In the genomic region with DNA sequence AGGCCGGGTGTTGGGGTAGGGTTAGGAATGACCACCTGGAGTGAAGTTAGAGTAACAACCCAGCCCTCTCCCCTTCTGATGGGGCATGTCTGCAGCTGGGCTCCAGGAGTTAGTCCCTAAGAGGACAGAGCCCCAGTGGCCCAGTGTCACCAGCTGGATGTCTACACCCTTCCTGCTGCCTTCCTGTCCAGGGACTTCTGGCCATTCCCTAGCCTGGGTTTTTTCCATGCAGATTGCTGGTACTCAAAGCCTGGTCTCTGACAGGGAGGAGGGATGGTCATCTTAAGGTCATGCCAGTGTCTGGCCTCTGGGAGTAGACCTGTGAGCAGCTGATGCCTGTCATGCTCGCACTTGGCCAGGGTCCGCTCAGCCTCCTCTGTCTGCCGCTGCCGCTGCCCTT, we compare ENCODE assay signal across 16 mouse cellular contexts. TPM values are rescaled to one million over a fixed set of nuclear protein-coding genes. Genes with fewer than 3 reads are reported as not detected.
DNase-seq lines count a peak whose midpoint lies in the region.
"Had no signal": no experiment of that assay in that cellular context is flagged by ENCODE, and none has a peak within 500 bp of the region (broad histone marks: within the 10 kb centered on the region; RNA-seq: fewer than 3 reads in every experiment).

No protein-coding gene starts in this region.

- intact Hi-C loops in heart, postnatal 25 days (cut with DNase I), result no loop called here

- H3K27ac ChIP-seq in embryonic facial prominence, embryonic 10.5 days (replicated peaks), result peak overlapping the region; percentile 24; the same call in 1 of the 2 replicates
- H3K27ac ChIP-seq: heart, embryonic 15.5 days; hindbrain, embryonic 15.5 days had no signal

- no peaks in the 10 kb centered on the region for H3K4me1 ChIP-seq in embryonic facial prominence, embryonic 10.5 days
- H3K4me1 ChIP-seq: heart, embryonic 15.5 days; hindbrain, embryonic 15.5 days had no signal

- peak; percentile 24 for DNase-seq in adrenal gland, postnatal 14 days
- DNase-seq in adrenal gland, postnatal 25 days, result no peak
- peak; percentile 24 for DNase-seq in heart, postnatal 25 days (ENCODE audit: low spot score)
- DNase-seq in heart, postnatal 4 days, result no peak
- DNase-seq in embryonic facial prominence, embryonic 10.5 days (ENCODE audit: low spot score), result no peak
- DNase-seq in kidney, postnatal 36 days, result peak; percentile 57 to 73
- DNase-seq in cerebellum, adult 18-20 months, result no peak
- no peak for DNase-seq in spleen, adult 18-20 months
- DNase-seq: cerebellum, adult 8-10 months; gastrocnemius, postnatal 10 days; liver; liver, postnatal 0 days; right cerebral cortex, adult 18-20 months; thymus, adult 2 months had no signal

- H3K36me3 ChIP-seq in embryonic facial prominence, embryonic 10.5 days (replicated peaks), result peaks cover 44% of the 10 kb centered on the region

- WGBS in embryonic facial prominence, embryonic 10.5 days, result 91% methylated on average over 5 of the region's 5 CpGs

- H3K27me3 ChIP-seq in embryonic facial prominence, embryonic 10.5 days (replicated peaks; ENCODE audit: low read depth, poor library complexity, severe bottlenecking), result no peaks in the 10 kb centered on the region
- H3K27me3 ChIP-seq: heart, embryonic 15.5 days; hindbrain, embryonic 15.5 days had no signal

- no peaks in the 10 kb centered on the region for H3K9me3 ChIP-seq in embryonic facial prominence, embryonic 10.5 days
- H3K9me3 ChIP-seq: heart, embryonic 15.5 days; hindbrain, embryonic 15.5 days had no signal

- no peak overlapping the region for H3K4me3 ChIP-seq in embryonic facial prominence, embryonic 10.5 days
- H3K4me3 ChIP-seq: heart, embryonic 15.5 days; hindbrain, embryonic 15.5 days had no signal

RNA-seq across cellular contexts. Expression of gene Ccdc157, which starts 12.0 kb away (rescaled TPM):
- 8.7 and 11.5 TPM in 2 replicates for total RNA-seq in adrenal gland, postnatal 14 days (2021)
- total RNA-seq in adrenal gland, postnatal 25 days (2021), result 11.8 and 14.0 TPM in 2 replicates
- 1 to 10 TPM; 5.0 to 5.3 TPM for total RNA-seq in heart, postnatal 25 days (2021)
- 1 to 10 TPM; 5.8 to 6.5 TPM for total RNA-seq in heart, postnatal 4 days (2021)
- polyA plus RNA-seq in embryonic facial prominence, embryonic 10.5 days (2016; fragmentation: Nextera tagmentation; extraction: Ambion mirVana), result 7.2 and 8.0 TPM in 2 replicates

RNA-seq across cellular contexts. Expression of gene Sf3a1, which starts 12.0 kb away (rescaled TPM):
- total RNA-seq in adrenal gland, postnatal 14 days (2021), result 43.7 and 49.8 TPM in 2 replicates
- 42.1 and 45.6 TPM in 2 replicates for total RNA-seq in adrenal gland, postnatal 25 days (2021)
- total RNA-seq in heart, postnatal 25 days (2021), result 10 to 100 TPM; 40.0 to 43.9 TPM
- total RNA-seq in heart, postnatal 4 days (2021), result 10 to 100 TPM; 56.6 to 56.9 TPM
- 102 and 105 TPM in 2 replicates for polyA plus RNA-seq in embryonic facial prominence, embryonic 10.5 days (2016; fragmentation: Nextera tagmentation; extraction: Ambion mirVana)

RNA-seq across cellular contexts. Expression of gene Rnf215, which starts 13.1 kb away (rescaled TPM):
- 17.2 and 25.2 TPM in 2 replicates for total RNA-seq in adrenal gland, postnatal 14 days (2021)
- 26.1 and 31.6 TPM in 2 replicates for total RNA-seq in adrenal gland, postnatal 25 days (2021)
- total RNA-seq in heart, postnatal 25 days (2021), result 10 to 100 TPM; 13.2 to 13.8 TPM
- 10 to 100 TPM; 17.5 to 18.3 TPM for total RNA-seq in heart, postnatal 4 days (2021)
- polyA plus RNA-seq in embryonic facial prominence, embryonic 10.5 days (2016; fragmentation: Nextera tagmentation; extraction: Ambion mirVana), result 21.2 and 22.8 TPM in 2 replicates

RNA-seq across cellular contexts. Expression of gene Sec14l2, which starts 24.9 kb away (rescaled TPM):
- total RNA-seq in adrenal gland, postnatal 14 days (2021), result 3.6 and 27.0 TPM in 2 replicates
- 1.8 and 4.1 TPM in 2 replicates for total RNA-seq in adrenal gland, postnatal 25 days (2021)
- total RNA-seq in heart, postnatal 25 days (2021), result 1 to 10 TPM in 1 of 2 experiments, under 1 TPM in 1; 0.73 to 1.1 TPM
- total RNA-seq in heart, postnatal 4 days (2021), result 1 to 10 TPM in 1 of 2 experiments, under 1 TPM in 1; 0.91 to 1.1 TPM
- 1.7 and 2.0 TPM in 2 replicates for polyA plus RNA-seq in embryonic facial prominence, embryonic 10.5 days (2016; fragmentation: Nextera tagmentation; extraction: Ambion mirVana)

RNA-seq across cellular contexts. Expression of gene Tbc1d10a, which starts 38.5 kb away (rescaled TPM):
- total RNA-seq in adrenal gland, postnatal 14 days (2021), result 15.6 and 18.2 TPM in 2 replicates
- 15.6 and 15.8 TPM in 2 replicates for total RNA-seq in adrenal gland, postnatal 25 days (2021)
- 10 to 100 TPM in 1 of 2 experiments, 1 to 10 TPM in 1; 9.3 to 10.9 TPM for total RNA-seq in heart, postnatal 25 days (2021)
- total RNA-seq in heart, postnatal 4 days (2021), result 10 to 100 TPM; 10.9 to 11.8 TPM
- polyA plus RNA-seq in embryonic facial prominence, embryonic 10.5 days (2016; fragmentation: Nextera tagmentation; extraction: Ambion mirVana), result 27.4 and 31.0 TPM in 2 replicates

Comparison
In these comparisons a context has a peak if more than half of its experiments do, and no peak if none do; other contexts are left out.
1. DNase-seq: peak in adrenal gland, postnatal 14 days (single experiment), heart, postnatal 25 days (single experiment) and kidney, postnatal 36 days (2 of 2); none in adrenal gland, postnatal 25 days (single experiment), heart, postnatal 4 days (single experiment), embryonic facial prominence, embryonic 10.5 days (single experiment), cerebellum, adult 18-20 months (0 of 2) and spleen, adult 18-20 months (0 of 2).